Mouse (Mus musculus): ENCODE results near the gene 1700029H14Rik. TPM values are rescaled to one million over a fixed set of nuclear protein-coding genes. Genes with fewer than 3 reads are reported as not detected.

1700029H14Rik gene
- polyA plus RNA-seq, 1 experiment from 2014 or later, result not detected

- Histone ChIP-seq H3K4me2 (ENCODE audit: low read length) (no peak overlapping the region), H3K4me3 (ENCODE audit: low read length) (no peak overlapping the region), H3K27ac (ENCODE audit: low read depth, low read length) (no peak overlapping the region), H3K9me3 (ENCODE audit: control insufficient read depth, low read length) (no peaks in the 10 kb centered on the region), H3K27me3 (replicated peaks; ENCODE audit: control insufficient read depth, insufficient read depth, low read length) (no peaks in the 10 kb centered on the region), H3K36me3 (ENCODE audit: control insufficient read depth, insufficient read depth, low read length) (no peaks in the 10 kb centered on the region), H3K4me1 (ENCODE audit: control insufficient read depth, insufficient read depth, low read depth, low read length) (peaks cover 2% of the 10 kb centered on the region; the same call in 1 of the 2 replicates), H3K9ac (ENCODE audit: low read depth, low read length) (no peak overlapping the region)
- peak; percentile 93 for ATAC-seq
- WGBS, result 56% methylated on average over 9 of the region's 9 CpGs
Observed at GRCm38 (mm10) chr8:13550718-13551573, 11.3 kb downstream of the 1700029H14Rik start.

GRCm38 (mm10) chr8:13548831-13549230, 13.4 kb downstream of the 1700029H14Rik start:
- peaks cover 2% of the 10 kb centered on the region; the same call in 1 of the 2 replicates for H3K4me1 ChIP-seq (ENCODE audit: control insufficient read depth, insufficient read depth, low read depth, low read length)
- no peak overlapping the region for H3K4me3 ChIP-seq (ENCODE audit: low read length)
- no peaks in the 10 kb centered on the region for H3K27me3 ChIP-seq (replicated peaks; ENCODE audit: control insufficient read depth, insufficient read depth, low read length)
- WGBS, result 52% methylated on average over 9 of the region's 9 CpGs
- no peak for ATAC-seq
- no peak overlapping the region for H3K4me2 ChIP-seq (ENCODE audit: low read length)
- H3K9me3 ChIP-seq (ENCODE audit: control insufficient read depth, low read length), result no peaks in the 10 kb centered on the region
- H3K36me3 ChIP-seq (ENCODE audit: control insufficient read depth, insufficient read depth, low read length), result no peaks in the 10 kb centered on the region
- H3K9ac ChIP-seq (ENCODE audit: low read depth, low read length), result peak overlapping the region; percentile 27
- no peak overlapping the region for H3K27ac ChIP-seq (ENCODE audit: low read depth, low read length)

GRCm38 (mm10) chr8:13548235-13548634, 14.0 kb downstream of the 1700029H14Rik start:
- no peak overlapping the region for H3K9ac ChIP-seq (ENCODE audit: low read depth, low read length)
- peaks cover 2% of the 10 kb centered on the region; the same call in 1 of the 2 replicates for H3K4me1 ChIP-seq (ENCODE audit: control insufficient read depth, insufficient read depth, low read depth, low read length)
- no peak overlapping the region for H3K4me3 ChIP-seq (ENCODE audit: low read length)
- H3K27ac ChIP-seq (ENCODE audit: low read depth, low read length), result no peak overlapping the region
- no peak overlapping the region for H3K4me2 ChIP-seq (ENCODE audit: low read length)
- 77% methylated on average over 4 of the region's 4 CpGs for WGBS
- H3K27me3 ChIP-seq (replicated peaks; ENCODE audit: control insufficient read depth, insufficient read depth, low read length), result no peaks in the 10 kb centered on the region
- 0 out of 2 replicates have a peak, but pooled peaks have one; percentile 50 for ATAC-seq
- H3K9me3 ChIP-seq (ENCODE audit: control insufficient read depth, low read length), result no peaks in the 10 kb centered on the region
- no peaks in the 10 kb centered on the region for H3K36me3 ChIP-seq (ENCODE audit: control insufficient read depth, insufficient read depth, low read length)

GRCm38 (mm10) chr8:13546421-13546820, 15.8 kb downstream of the 1700029H14Rik start:
- 90% methylated on average over 4 of the region's 4 CpGs for WGBS
- no peak for ATAC-seq
- peaks cover 2% of the 10 kb centered on the region; the same call in 1 of the 2 replicates for H3K4me1 ChIP-seq (ENCODE audit: control insufficient read depth, insufficient read depth, low read depth, low read length)
- H3K36me3 ChIP-seq (ENCODE audit: control insufficient read depth, insufficient read depth, low read length), result no peaks in the 10 kb centered on the region
- H3K27me3 ChIP-seq (replicated peaks; ENCODE audit: control insufficient read depth, insufficient read depth, low read length), result no peaks in the 10 kb centered on the region
- H3K9me3 ChIP-seq (ENCODE audit: control insufficient read depth, low read length), result no peaks in the 10 kb centered on the region
- H3K27ac ChIP-seq (ENCODE audit: low read depth, low read length), result no peak overlapping the region
- H3K4me2 ChIP-seq (ENCODE audit: low read length), result no peak overlapping the region
- H3K4me3 ChIP-seq (ENCODE audit: low read length), result no peak overlapping the region
- no peak overlapping the region for H3K9ac ChIP-seq (ENCODE audit: low read depth, low read length)

GRCm38 (mm10) chr8:13541526-13541925, 20.7 kb downstream of the 1700029H14Rik start:
- no peak for ATAC-seq
- H3K4me2 ChIP-seq (ENCODE audit: low read length), result no peak overlapping the region
- WGBS, result 63% methylated on average over 5 of the region's 5 CpGs
- H3K27ac ChIP-seq (ENCODE audit: low read depth, low read length), result no peak overlapping the region
- H3K9ac ChIP-seq (ENCODE audit: low read depth, low read length), result no peak overlapping the region
- H3K27me3 ChIP-seq (replicated peaks; ENCODE audit: control insufficient read depth, insufficient read depth, low read length), result no peaks in the 10 kb centered on the region
- H3K9me3 ChIP-seq (ENCODE audit: control insufficient read depth, low read length), result no peaks in the 10 kb centered on the region
- H3K4me1 ChIP-seq (ENCODE audit: control insufficient read depth, insufficient read depth, low read depth, low read length), result no peaks in the 10 kb centered on the region
- H3K36me3 ChIP-seq (ENCODE audit: control insufficient read depth, insufficient read depth, low read length), result no peaks in the 10 kb centered on the region
- no peak overlapping the region for H3K4me3 ChIP-seq (ENCODE audit: low read length)

- Histone ChIP-seq H3K4me2 (ENCODE audit: low read length) (no peak overlapping the region), H3K9ac (ENCODE audit: low read depth, low read length) (no peak overlapping the region), H3K4me1 (ENCODE audit: control insufficient read depth, insufficient read depth, low read depth, low read length) (no peaks in the 10 kb centered on the region), H3K27me3 (replicated peaks; ENCODE audit: control insufficient read depth, insufficient read depth, low read length) (no peaks in the 10 kb centered on the region), H3K27ac (ENCODE audit: low read depth, low read length) (no peak overlapping the region), H3K9me3 (ENCODE audit: control insufficient read depth, low read length) (no peaks in the 10 kb centered on the region), H3K4me3 (ENCODE audit: low read length) (no peak overlapping the region), H3K36me3 (ENCODE audit: control insufficient read depth, insufficient read depth, low read length) (no peaks in the 10 kb centered on the region)
- ATAC-seq, result no peak
- 89% methylated on average over 5 of the region's 5 CpGs for WGBS
Observed at GRCm38 (mm10) chr8:13540122-13540521, 22.1 kb downstream of the 1700029H14Rik start.

GRCm38 (mm10) chr8:13538821-13539220, 23.4 kb downstream of the 1700029H14Rik start:
- ATAC-seq, result peak; percentile 90
- no peaks in the 10 kb centered on the region for H3K4me1 ChIP-seq (ENCODE audit: control insufficient read depth, insufficient read depth, low read depth, low read length)
- no peaks in the 10 kb centered on the region for H3K9me3 ChIP-seq (ENCODE audit: control insufficient read depth, low read length)
- no peaks in the 10 kb centered on the region for H3K27me3 ChIP-seq (replicated peaks; ENCODE audit: control insufficient read depth, insufficient read depth, low read length)
- no peak overlapping the region for H3K9ac ChIP-seq (ENCODE audit: low read depth, low read length)
- 44% methylated on average over 6 of the region's 6 CpGs for WGBS
- H3K4me3 ChIP-seq (ENCODE audit: low read length), result no peak overlapping the region
- H3K27ac ChIP-seq (ENCODE audit: low read depth, low read length), result no peak overlapping the region
- no peaks in the 10 kb centered on the region for H3K36me3 ChIP-seq (ENCODE audit: control insufficient read depth, insufficient read depth, low read length)
- H3K4me2 ChIP-seq (ENCODE audit: low read length), result no peak overlapping the region

GRCm38 (mm10) chr8:13537102-13537501, 25.2 kb downstream of the 1700029H14Rik start:
- no peak for ATAC-seq
- 41% methylated on average over 2 of the region's 2 CpGs for WGBS
- H3K4me3 ChIP-seq (ENCODE audit: low read length), result no peak overlapping the region
- no peaks in the 10 kb centered on the region for H3K9me3 ChIP-seq (ENCODE audit: control insufficient read depth, low read length)
- H3K27ac ChIP-seq (ENCODE audit: low read depth, low read length), result no peak overlapping the region
- H3K27me3 ChIP-seq (replicated peaks; ENCODE audit: control insufficient read depth, insufficient read depth, low read length), result no peaks in the 10 kb centered on the region
- H3K9ac ChIP-seq (ENCODE audit: low read depth, low read length), result no peak overlapping the region
- H3K4me2 ChIP-seq (ENCODE audit: low read length), result no peak overlapping the region
- H3K36me3 ChIP-seq (ENCODE audit: control insufficient read depth, insufficient read depth, low read length), result no peaks in the 10 kb centered on the region
- H3K4me1 ChIP-seq (ENCODE audit: control insufficient read depth, insufficient read depth, low read depth, low read length), result no peaks in the 10 kb centered on the region

- Histone ChIP-seq H3K27ac (ENCODE audit: low read depth, low read length) (no peak overlapping the region), H3K36me3 (ENCODE audit: control insufficient read depth, insufficient read depth, low read length) (no peaks in the 10 kb centered on the region), H3K9ac (ENCODE audit: low read depth, low read length) (no peak overlapping the region), H3K4me3 (ENCODE audit: low read length) (no peak overlapping the region), H3K9me3 (ENCODE audit: control insufficient read depth, low read length) (no peaks in the 10 kb centered on the region), H3K4me2 (ENCODE audit: low read length) (no peak overlapping the region), H3K4me1 (ENCODE audit: control insufficient read depth, insufficient read depth, low read depth, low read length) (peaks cover 23% of the 10 kb centered on the region), H3K27me3 (replicated peaks; ENCODE audit: control insufficient read depth, insufficient read depth, low read length) (no peaks in the 10 kb centered on the region)
- 63% methylated on average over 8 of the region's 8 CpGs for WGBS
- ATAC-seq, result no peak
Observed at GRCm38 (mm10) chr8:13533123-13533522, 29.1 kb downstream of the 1700029H14Rik start.

All from hindbrain, embryonic 16.5 days (tissue).